Mouse (Mus musculus): ENCODE measurements at regions not wholly inside any gene's neighbourhood (a gene's known extent, or its start where the extent isn't known, plus 50 kb on each side); places are given as distances from the start of the nearest gene placed in this dataset.

DNA sequence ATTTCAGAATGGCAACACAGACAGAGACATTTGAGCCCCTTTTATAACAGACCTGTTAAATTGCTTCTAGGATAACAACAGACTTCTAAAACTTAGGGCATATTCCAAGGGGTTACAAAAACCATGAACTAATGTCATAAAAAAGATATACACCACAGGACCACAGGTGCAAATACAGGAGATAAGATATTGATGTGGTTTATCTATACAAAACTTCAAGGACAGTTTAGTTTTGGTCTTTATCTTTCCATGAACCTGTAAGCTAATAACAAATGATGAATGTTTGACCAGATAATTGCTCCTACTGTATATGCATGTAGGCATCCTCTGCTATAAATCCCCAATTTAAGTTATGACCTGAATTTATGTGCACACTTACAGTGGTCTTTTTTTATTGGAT, 235.6 kb upstream of the Rgs18 start:
- no peak for TF ChIP-seq CTCF (IDR thresholded peaks at IDR 0.05)
- no peak for TF ChIP-seq EP300 (IDR thresholded peaks at IDR 0.05)

Data from lung, postnatal 0 days (tissue).